Mouse (Mus musculus): ENCODE measurements around the gene Olfr266. TPM values are rescaled to one million over a fixed set of nuclear protein-coding genes. Genes with fewer than 3 reads are reported as not detected.

Gene Olfr266
- polyA plus RNA-seq (2011; ENCODE audit: insufficient read length, low read depth, missing spikeins), result not detected in 2 replicates

- no peak for TF ChIP-seq POLR2A (IDR thresholded peaks at IDR 0.05; ENCODE audit: low read depth, low read length)
- no peak for TF ChIP-seq CTCF (IDR thresholded peaks at IDR 0.05; ENCODE audit: borderline replicate concordance, insufficient read depth, low read length)
- no peak within 1 kb of the TSS for H3K4me3 ChIP-seq (ENCODE audit: insufficient read depth, low read length)
- no peaks in the 10 kb centered on the region for H3K4me1 ChIP-seq (ENCODE audit: control insufficient read depth, insufficient read depth, low read length)
- no peak within 1 kb of the TSS for H3K27ac ChIP-seq (ENCODE audit: insufficient read depth, low read length)
These were observed at the start of gene Olfr266 for GRCm38 (mm10) chr3:106826187-106826586. Gene Olfr266, minus strand, starts transcription at chr3:106826287.

GRCm38 (mm10) chr3:106875626-106876025, 49.5 kb upstream of the Olfr266 start:
- Histone ChIP-seq H3K4me3 (ENCODE audit: insufficient read depth, low read length) (no peak overlapping the region), H3K4me1 (ENCODE audit: control insufficient read depth, insufficient read depth, low read length) (no peaks in the 10 kb centered on the region), H3K27ac (ENCODE audit: insufficient read depth, low read length) (no peak overlapping the region)
- TF ChIP-seq POLR2A (IDR thresholded peaks at IDR 0.05; ENCODE audit: low read depth, low read length) (no peak), CTCF (IDR thresholded peaks at IDR 0.05; ENCODE audit: borderline replicate concordance, insufficient read depth, low read length) (no peak)

- TF ChIP-seq CTCF (IDR thresholded peaks at IDR 0.05; ENCODE audit: borderline replicate concordance, insufficient read depth, low read length) (no peak), POLR2A (IDR thresholded peaks at IDR 0.05; ENCODE audit: low read depth, low read length) (no peak)
- no peaks in the 10 kb centered on the region for H3K4me1 ChIP-seq (ENCODE audit: control insufficient read depth, insufficient read depth, low read length)
- H3K4me3 ChIP-seq (ENCODE audit: insufficient read depth, low read length), result no peak overlapping the region
- H3K27ac ChIP-seq (ENCODE audit: insufficient read depth, low read length), result no peak overlapping the region; the same call in 1 of the 2 replicates
These were observed 46.8 kb upstream of the Olfr266 start for GRCm38 (mm10) chr3:106872893-106873292.

- Histone ChIP-seq H3K4me3 (ENCODE audit: insufficient read depth, low read length) (no peak overlapping the region), H3K4me1 (ENCODE audit: control insufficient read depth, insufficient read depth, low read length) (no peaks in the 10 kb centered on the region)
- TF ChIP-seq POLR2A (IDR thresholded peaks at IDR 0.05; ENCODE audit: low read depth, low read length) (no peak), CTCF (IDR thresholded peaks at IDR 0.05; ENCODE audit: borderline replicate concordance, insufficient read depth, low read length) (no peak)
These were observed 6.0 kb upstream of the Olfr266 start for GRCm38 (mm10) chr3:106832107-106832506.

GRCm38 (mm10) chr3:106817676-106818075, 8.4 kb downstream of the Olfr266 start:
- TF ChIP-seq POLR2A (IDR thresholded peaks at IDR 0.05; ENCODE audit: low read depth, low read length), result no peak
- no peak for TF ChIP-seq CTCF (IDR thresholded peaks at IDR 0.05; ENCODE audit: borderline replicate concordance, insufficient read depth, low read length)
- no peak overlapping the region for H3K27ac ChIP-seq (ENCODE audit: insufficient read depth, low read length)
- H3K4me1 ChIP-seq (ENCODE audit: control insufficient read depth, insufficient read depth, low read length), result no peaks in the 10 kb centered on the region
- no peak overlapping the region for H3K4me3 ChIP-seq (ENCODE audit: insufficient read depth, low read length)

More at GRCm38 (mm10) chr3:106832107-106832506, 6.0 kb upstream of the Olfr266 start:
- H3K27ac ChIP-seq (ENCODE audit: insufficient read depth, low read length), result peak overlapping the region; percentile 88

- H3K4me3 ChIP-seq (ENCODE audit: insufficient read depth, low read length), result no peak overlapping the region
- TF ChIP-seq CTCF (IDR thresholded peaks at IDR 0.05; ENCODE audit: borderline replicate concordance, insufficient read depth, low read length) (no peak), POLR2A (IDR thresholded peaks at IDR 0.05; ENCODE audit: low read depth, low read length) (no peak)
- H3K4me1 ChIP-seq (ENCODE audit: control insufficient read depth, insufficient read depth, low read length), result no peaks in the 10 kb centered on the region
- no peak overlapping the region for H3K27ac ChIP-seq (ENCODE audit: insufficient read depth, low read length)
These were observed 17.0 kb downstream of the Olfr266 start for GRCm38 (mm10) chr3:106808972-106809695.

GRCm38 (mm10) chr3:106798079-106798478, 28.0 kb downstream of the Olfr266 start:
- H3K27ac ChIP-seq (ENCODE audit: insufficient read depth, low read length), result no peak overlapping the region
- no peaks in the 10 kb centered on the region for H3K4me1 ChIP-seq (ENCODE audit: control insufficient read depth, insufficient read depth, low read length)
- TF ChIP-seq POLR2A (IDR thresholded peaks at IDR 0.05; ENCODE audit: low read depth, low read length) (no peak), CTCF (IDR thresholded peaks at IDR 0.05; ENCODE audit: borderline replicate concordance, insufficient read depth, low read length) (no peak)
- no peak overlapping the region for H3K4me3 ChIP-seq (ENCODE audit: insufficient read depth, low read length)

- H3K4me1 ChIP-seq (ENCODE audit: control insufficient read depth, insufficient read depth, low read length), result no peaks in the 10 kb centered on the region
- TF ChIP-seq POLR2A (IDR thresholded peaks at IDR 0.05; ENCODE audit: low read depth, low read length) (no peak), CTCF (IDR thresholded peaks at IDR 0.05; ENCODE audit: borderline replicate concordance, insufficient read depth, low read length) (no peak)
- H3K27ac ChIP-seq (ENCODE audit: insufficient read depth, low read length), result peak within 1 kb of the TSS; percentile 78; the same call in 1 of the 2 replicates
These were observed 36.2 kb downstream of the Olfr266 start, which contains the start of gene Cd53 for GRCm38 (mm10) chr3:106789930-106790329. Gene Cd53, minus strand, starts transcription at chr3:106790149.

GRCm38 (mm10) chr3:106788440-106788887, 37.6 kb downstream of the Olfr266 start:
- Histone ChIP-seq H3K27ac (ENCODE audit: insufficient read depth, low read length) (peak overlapping the region; percentile 92), H3K4me3 (ENCODE audit: insufficient read depth, low read length) (no peak overlapping the region), H3K4me1 (ENCODE audit: control insufficient read depth, insufficient read depth, low read length) (no peaks in the 10 kb centered on the region)
- TF ChIP-seq CTCF (IDR thresholded peaks at IDR 0.05; ENCODE audit: borderline replicate concordance, insufficient read depth, low read length) (no peak), POLR2A (IDR thresholded peaks at IDR 0.05; ENCODE audit: low read depth, low read length) (no peak)

More at GRCm38 (mm10) chr3:106789930-106790329, 36.2 kb downstream of the Olfr266 start, which contains the start of gene Cd53:
- H3K4me3 ChIP-seq (ENCODE audit: insufficient read depth, low read length), result no peak within 1 kb of the TSS

GRCm38 (mm10) chr3:106787972-106788371, 38.1 kb downstream of the Olfr266 start:
- peak overlapping the region; percentile 92 for H3K27ac ChIP-seq (ENCODE audit: insufficient read depth, low read length)
- TF ChIP-seq CTCF (IDR thresholded peaks at IDR 0.05; ENCODE audit: borderline replicate concordance, insufficient read depth, low read length) (no peak), POLR2A (IDR thresholded peaks at IDR 0.05; ENCODE audit: low read depth, low read length) (no peak)
- no peaks in the 10 kb centered on the region for H3K4me1 ChIP-seq (ENCODE audit: control insufficient read depth, insufficient read depth, low read length)
- H3K4me3 ChIP-seq (ENCODE audit: insufficient read depth, low read length), result no peak overlapping the region

All from embryonic fibroblast, embryonic 13.5 days (primary cell).